Mouse (Mus musculus) spleen, postnatal 14 days (tissue): Measurements from ENCODE around the gene Asic2.

Experiments used
- DNase-seq, 2 experiments: peaks; one replicate each; pipeline ENCODE4 v3.0.0; 2021 to 2022; ENCODE audit warnings: low spot score in 2 of 2

The Asic2 gene

DNA sequence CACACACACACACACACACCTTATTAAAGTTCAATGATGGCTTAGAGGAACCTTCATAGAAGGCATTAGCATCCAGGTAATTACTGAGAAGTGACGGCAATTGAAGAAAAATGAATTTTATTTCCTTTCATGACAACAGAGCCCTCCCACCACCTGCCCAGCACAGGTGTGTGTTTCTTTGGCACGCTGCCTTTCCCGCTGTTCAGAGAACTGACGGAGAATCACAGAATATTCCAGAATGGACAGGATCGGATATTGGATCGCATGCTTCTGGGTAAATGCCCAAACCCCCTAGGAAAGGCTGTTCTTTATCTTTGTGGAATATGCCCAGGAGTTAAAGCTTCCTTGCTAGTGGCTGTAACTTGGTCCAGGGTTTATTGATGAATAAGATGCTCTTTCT is 954.8 kb downstream of the Asic2 start:
- DNase-seq: no peak

DNA sequence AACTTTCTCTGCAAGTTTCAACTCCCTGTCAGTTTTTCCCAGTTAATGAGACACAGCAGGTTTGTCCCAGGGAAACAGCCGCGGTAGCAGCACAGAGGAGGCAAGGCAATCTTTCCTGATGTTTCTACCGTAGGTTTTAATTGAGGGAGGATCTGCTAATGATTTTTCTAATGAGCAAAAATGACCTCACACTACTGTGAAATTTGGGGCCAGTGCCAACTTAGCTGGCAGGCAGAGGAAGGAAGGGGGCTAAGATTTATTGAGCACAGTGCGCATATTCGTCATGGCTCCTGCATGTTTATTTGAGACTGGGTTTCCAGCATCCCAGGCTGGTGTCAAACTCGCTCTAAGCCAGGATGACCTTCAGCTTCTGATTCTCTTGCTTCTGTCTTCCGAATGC is 957.5 kb downstream of the Asic2 start:
- no peak for DNase-seq

DNA sequence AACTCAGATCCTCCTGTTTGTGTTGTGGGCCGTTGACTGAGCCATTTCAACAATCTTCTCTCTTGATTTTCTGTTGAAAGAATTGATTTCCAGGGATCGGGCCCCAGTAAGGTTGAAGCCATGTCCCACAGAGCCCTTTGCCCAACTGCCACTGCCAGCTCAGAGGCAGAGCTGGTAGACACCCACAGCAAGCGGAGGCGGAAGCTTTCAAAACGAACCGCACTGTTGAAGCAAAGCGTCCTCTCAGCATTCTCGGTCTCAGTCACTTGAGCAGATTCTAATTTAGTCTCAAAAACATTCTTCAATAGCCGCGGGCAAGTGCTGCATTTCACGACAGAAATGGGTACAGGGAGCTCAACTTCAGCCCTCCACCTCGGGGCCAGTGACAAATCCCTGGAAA is 958.9 kb downstream of the Asic2 start:
- DNase-seq: no peak

DNA sequence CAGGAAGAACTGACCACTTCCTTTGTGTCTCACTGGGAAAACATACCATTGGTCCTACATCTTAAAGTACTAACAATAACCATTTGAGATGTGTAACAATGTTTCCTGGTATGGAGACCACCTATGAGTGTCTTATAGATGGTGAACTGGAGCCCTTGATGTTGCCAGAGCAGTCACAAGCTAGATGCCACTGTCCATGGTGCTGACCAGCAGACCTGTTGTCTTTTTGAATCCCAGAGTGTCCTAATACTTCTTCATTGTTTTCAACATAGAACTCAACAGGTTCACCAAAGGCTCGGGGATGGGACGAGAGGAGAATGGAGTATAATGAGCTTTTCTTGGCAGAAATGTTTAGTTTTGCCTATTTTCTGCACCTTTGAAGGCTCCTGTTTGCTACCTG is 962.4 kb downstream of the Asic2 start:
- DNase-seq: no peak

DNA sequence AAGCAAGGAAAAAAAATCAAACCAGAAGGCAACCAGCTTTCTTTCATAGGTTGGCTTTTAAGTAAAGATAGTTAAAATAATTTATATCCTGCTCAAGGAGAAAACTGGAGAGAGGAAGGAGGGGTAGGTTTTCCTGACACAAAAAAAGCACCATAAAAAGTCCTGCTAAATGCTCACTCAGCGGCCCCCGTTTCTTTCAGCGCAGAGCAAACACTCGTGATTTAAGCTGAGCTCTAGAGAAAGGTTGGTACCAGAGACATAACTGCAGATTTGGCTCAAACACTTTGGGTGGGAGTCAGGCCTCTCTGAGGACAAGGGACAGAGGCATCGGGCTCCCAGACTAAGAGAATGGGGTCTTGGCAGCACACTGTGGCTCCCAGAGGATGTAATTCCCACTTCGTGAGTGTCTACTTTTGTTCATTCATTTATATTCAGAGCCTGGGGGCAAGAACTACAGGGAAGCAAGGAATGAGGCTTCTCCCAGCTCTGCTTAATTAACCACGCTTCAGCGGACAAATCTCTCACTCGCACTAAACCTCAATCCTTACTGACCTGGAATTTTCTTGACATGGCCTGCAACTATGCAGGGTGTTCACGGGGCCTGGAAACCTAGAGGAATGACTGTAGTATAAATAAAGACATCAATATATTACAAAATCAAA is 965.4 kb downstream of the Asic2 start:
- DNase-seq: no peak

DNA sequence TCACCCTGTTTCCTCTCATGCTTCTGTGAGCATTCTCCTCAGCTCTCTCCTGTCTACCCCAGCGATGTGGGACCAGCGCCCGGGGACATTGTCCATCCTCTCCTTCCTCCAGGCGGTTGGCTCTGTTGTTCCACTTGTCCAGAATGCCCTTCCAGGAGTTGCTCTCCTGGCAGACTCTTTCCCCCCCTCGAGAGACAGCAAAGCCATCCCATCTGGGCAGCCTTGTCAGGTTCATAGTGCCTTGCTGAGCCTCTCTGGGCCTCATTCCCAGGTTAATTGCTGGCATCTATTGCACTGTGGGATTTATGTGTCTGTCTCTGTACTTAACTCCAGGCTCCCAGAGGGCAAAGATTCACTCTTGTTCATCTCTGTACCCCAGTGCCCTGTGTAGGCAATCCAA is 972.6 kb downstream of the Asic2 start:
- DNase-seq: no peak

DNA sequence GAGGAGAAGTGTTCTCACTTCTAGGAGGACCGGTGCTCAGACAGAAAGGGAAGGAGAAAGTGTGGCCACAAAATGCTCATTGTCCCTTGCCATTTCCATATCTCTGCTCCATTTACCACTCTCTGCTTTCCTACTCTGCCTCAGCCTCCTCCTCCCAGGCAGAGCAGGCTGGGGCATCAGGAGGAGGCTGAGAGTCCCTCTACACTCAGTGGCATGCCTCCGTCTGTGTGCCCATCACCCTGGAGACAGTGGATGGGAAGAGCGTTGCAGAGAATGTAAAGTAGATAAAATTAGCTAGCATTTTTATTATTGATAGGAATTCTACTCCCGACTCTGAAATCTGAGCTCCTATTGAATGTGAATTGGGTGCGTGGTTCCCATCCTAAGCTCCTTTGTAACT is 984.7 kb downstream of the Asic2 start:
- no peak for DNase-seq

DNA sequence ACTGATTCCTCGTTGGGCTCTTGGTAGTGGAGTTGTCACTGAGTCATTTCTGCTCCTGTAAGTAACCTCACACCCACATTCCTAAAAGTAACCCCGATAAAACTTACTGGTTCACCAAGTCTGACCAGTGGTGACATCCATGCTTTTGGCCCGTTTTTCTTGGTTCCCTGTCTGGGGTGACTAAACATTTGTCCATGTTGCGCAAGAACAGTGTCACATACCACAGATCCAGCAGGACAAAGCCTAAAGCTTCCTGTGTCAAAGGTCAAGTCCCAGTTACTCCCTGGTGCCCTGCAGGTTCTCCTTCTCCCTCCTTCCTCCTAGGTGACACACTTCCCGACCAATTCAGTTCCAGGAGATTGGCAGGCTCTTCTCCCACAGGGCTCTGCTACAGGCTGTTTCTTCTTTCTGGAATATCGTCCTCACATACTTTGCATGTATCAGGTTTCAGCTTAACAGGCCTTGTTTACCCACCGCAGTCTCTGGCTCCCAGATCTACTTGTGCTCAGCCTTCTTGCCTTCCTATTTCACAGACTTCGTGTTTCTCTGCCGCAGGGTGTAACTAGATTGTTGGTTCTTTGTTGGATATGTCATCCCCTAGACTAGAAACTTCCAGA is 991.9 kb downstream of the Asic2 start:
- DNase-seq: no peak

DNA sequence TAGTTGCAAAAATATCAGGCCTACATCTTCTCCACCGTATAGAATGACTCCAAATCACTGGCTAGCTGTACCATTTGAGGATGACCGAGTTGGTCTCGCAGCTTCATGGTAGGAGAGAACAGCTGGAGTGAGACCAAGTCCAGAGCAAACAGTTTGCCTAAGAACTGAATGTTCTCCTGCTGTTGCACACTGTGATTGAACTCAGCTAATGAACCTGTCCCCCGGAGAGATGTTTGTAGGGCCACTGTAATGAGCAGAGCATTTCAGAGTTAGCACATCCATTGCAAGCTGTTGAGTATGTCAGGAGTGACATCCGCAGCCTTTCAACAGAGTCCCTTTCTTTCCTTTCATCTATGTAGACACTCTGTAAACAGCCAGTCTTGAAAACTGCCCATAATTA is 993.6 kb downstream of the Asic2 start:
- DNase-seq: no peak

DNA sequence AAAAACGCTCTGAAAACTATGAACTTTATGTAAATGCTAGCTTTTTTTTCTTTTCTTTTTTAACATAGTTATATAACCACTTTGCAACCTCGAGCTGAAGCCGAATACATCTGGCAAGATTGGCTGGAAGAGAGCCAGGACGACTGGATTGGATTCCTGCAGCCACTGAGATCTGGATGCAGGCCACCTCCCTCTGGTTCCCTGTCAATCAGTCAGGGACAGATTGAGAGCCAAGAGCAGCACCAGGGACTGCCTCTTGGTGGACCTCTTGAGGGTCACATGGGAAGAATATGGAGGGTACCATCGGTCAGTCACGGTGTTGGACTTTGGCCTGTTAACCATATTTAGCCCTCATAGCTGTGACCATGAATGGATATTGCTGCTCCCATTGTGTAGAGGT is 994.3 kb downstream of the Asic2 start:
- no peak for DNase-seq

DNA sequence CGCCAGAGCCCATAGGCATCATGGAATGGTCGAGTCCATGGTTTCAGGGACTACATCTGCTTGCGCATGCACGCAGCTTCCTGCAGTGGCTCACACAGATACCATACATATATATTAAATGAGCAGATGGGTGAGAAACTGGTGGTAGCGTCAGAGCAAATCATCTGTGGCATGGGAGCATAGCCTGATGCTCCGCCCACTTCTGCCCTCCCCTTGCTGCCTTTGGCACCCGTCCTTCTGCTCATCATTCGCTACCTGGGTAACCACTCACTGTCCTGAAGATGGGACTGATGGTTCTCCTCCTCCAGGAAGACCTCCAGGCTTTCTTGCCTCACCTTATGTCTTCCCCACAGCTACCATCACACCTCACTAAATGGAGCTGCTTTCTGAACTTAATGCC is 995.0 kb downstream of the Asic2 start:
- DNase-seq: no peak

DNA sequence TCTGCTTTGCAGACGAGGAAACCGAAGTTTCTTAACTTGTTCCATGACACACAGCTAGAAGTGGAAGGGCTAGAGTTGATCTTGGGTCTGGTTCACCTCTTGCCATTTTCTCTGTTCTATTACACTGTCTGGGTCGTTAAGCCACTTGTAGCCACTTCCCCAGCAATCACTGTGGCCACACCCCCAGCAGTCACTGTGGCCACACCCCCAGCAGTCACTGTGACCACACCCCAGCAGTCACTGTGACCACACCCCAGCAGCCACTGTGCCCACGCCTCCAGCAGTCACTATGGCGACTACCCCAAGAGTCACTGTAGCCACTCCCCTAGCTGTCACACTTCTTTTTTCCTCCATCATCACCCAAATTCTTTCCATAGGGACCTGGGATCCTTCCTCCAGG is 1000.7 kb downstream of the Asic2 start:
- DNase-seq: no peak

DNA sequence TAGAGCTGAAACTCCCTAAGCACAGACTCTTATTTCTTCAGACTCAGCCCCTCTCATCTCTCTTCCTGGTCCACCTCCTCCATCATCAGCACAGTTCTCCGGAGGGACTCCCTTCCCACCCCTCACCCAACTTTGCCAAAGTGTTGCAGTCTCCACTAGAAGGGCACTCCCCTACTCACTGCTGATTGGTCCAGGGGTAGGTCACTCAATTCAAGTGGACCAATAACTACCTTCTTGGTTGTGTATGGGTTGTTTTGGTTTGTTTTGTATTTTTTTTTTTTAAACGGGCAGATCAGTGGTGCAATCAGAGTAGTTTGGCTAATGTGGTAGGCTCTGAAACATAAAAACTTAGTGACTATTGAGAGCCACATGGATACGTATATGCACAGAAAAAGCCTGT is 1002.2 kb downstream of the Asic2 start:
- no peak for DNase-seq

DNA sequence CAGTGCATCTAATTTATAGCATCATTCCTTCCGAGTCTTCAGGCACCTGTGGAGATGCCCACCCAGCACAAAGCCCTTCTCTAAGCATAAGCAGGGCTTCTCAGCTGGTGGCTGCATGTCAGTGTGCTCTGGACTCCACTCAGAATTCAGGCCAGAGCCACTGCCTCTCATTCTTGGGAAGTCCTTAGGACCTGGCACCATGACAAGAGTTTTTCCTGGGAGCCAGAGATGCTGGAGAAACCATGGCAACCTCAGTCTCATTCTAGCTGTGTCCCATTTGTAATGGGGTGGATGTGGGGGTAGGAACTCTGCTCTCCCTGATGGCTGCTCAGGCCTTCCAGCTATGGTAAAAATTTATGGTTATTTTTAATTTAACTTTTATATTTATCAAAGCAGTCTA is 1006.9 kb downstream of the Asic2 start:
- no peak for DNase-seq

DNA sequence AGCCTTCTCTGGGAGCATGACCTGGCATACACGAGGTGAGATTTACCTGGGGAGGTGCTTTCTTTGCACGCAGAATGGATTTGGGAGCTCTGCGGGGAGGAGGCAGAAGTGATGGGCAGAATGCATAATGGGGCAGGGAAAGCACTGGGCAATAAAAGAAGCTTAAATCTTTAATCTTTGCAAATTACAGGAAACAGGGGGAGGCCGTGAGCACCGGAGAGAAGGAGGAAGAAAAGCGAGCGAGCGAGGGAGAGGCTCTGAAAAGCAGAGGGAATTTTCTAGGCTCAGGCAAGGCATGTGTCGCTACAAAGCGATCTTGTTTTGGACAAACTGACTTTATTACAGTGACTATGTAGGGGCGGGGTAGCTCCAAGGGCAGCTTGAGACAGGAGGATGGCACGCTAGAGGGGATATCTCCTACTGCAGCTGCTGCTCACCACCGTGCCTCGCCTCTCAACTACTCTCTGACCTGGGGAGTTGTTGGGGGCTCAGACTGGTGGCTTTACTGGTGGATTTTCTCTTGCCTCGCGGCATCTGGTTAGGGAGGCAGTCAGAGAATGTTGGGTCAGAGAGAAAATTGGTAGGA is 1010.1 kb downstream of the Asic2 start:
- DNase-seq: no peak

DNA sequence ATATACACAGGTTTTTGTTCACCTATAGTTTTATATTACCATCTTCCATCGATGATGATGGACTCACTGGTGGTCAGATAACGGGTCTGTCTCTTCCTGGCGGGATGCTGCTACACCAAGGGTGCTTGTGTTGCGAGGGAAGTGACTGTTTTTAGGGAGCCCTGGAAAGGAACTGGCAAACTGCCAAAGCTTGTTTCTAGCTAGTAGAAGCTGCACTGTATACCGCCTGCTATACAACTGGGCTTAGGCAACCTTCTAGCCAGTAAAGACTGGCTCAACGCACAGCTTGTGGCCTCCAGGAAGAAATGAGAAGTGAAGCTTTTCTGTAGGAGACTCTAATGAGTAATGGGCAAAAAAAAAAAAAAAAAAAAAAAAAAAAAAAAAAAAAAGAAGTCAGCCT is 1012.3 kb downstream of the Asic2 start:
- DNase-seq: no peak

DNA sequence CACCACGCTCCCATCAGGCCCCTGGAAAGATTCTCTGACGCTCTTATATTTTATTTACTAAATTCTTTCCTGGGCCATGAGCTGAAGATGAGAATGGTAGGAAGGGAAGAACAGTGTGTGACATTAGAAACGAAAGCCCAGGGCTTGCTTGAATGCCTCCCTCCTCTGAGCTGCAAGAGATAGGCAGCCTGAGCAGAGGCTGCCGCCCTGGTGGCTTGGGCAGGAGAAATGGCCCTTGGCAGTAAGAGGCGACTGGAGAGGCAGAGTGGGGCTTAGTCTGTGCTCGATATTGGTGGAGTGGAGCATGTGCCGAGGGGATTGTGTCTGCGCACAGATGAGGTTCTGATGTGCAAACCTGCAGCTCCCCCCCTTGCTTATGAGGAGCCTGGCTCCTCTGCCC is 1014.1 kb downstream of the Asic2 start:
- DNase-seq: no peak

DNA sequence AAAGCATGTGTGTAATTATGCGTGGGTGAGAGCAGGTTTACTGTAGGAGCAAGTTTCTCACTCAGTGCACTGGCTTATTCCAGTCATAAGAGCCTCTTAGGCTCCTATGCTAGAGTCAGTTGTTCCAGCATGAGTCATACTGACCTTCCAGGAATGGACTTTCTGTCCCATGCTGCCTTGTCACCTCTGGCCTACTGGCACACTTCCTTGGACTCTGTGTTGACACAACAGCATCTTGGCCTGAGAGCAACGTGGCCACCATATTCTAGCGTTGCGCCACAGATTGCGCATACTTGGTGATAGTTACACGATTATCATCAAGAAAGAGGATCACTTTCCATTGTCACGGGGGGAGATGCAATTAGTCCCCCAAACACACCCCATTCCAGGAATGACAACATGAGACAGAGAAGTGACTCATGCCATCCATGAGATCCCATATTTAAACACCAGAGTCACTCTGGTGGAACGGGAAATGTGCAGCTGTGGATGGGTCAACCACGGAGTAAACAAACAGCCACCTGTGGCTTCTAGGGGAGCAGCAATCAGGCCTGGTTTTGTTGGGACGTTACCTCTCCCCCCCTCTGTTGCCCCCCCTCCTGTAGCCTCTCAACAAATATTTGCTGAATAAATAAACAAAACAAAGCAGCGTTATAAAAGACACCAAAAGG is 1019.1 kb downstream of the Asic2 start:
- DNase-seq: no peak

DNA sequence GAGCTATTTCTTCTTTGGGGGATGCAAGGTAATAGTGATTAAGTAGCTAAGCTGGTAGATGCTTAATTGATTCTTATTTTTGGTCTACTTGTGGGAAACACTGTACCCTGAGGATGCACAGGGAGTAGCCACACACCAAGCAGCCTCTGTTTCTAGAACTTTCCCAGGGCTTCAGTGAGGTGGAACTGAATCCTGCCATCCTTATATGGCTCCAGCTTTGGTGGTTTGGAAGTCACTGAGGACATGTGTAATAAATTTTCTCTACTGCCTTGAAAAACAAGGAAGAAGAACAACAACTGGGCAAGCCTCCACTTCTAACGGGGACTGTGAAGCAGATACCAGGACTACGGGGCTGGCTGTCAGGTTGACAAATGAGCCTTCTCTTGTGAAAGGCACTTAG is 1020.2 kb downstream of the Asic2 start:
- no peak for DNase-seq

DNA sequence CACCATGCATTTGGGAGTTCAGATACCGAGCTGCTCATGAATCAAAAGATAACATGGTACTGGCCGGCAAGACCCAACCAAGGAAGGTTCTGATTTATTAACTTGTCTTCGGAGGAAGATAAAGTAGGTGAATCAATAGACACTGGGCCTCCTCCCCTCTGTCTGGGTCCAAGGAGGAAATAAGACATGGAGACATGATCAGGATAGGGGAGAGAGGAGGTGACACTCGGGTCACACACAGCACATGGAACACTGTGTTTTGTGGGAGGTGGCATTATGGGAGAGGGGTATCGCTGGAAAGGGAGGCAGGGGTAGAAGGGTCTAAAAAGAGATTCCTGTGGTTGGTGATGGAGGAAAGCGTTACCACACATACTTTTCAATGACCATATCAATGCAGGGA is 1022.1 kb downstream of the Asic2 start:
- no peak for DNase-seq

DNA sequence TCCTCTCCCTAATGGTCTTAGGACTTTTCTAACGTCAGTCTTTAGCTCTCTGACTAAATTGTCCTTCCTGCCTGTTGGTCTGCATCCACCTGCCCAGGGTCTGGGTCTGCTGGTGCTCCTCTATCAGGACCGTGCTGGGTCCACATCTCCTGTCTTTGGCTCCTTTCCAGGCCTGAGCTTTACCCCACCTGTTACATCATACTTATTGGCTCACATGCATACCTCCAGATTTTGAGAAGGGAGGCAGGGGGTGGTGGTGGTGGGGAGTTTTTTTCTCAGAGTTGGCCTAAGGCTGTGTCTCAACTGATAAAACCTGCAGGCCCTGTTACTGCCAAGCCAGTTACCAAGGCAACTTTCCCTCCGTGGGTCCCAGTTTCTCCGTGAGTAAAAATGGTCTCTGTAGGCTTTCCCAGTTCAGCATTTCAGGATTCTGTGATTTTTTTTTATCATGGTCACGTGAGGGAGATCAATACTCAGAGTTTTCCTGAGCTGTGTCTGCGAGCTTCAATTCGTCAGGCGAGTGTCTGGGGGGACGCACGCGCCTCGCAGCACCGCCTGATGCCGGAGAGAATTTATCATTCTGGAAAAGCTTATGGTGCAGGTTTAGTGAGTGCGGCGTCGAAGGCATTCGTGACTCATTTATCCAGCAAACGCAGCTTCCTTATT is 1044.8 kb downstream of the Asic2 start:
- DNase-seq: no peak

DNA sequence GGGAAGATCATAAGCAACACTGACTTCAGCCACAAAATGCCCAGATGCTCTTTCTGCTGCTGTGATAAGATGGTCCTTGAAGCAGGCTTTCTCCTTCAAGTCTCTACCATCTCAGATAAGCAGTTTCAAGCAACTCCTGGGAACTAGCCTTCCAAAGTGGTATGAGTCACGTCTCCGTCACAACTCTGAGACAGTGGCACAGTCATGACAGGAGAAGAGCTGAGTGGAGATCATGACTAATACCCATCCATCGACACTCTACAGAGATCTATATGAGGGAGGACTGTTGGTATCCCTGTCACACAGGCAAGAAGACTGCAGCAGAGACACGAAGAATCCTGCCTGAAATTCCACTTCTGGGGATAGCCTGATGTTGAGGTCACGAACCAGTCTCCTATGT is 1049.9 kb downstream of the Asic2 start:
- DNase-seq: no peak

DNA sequence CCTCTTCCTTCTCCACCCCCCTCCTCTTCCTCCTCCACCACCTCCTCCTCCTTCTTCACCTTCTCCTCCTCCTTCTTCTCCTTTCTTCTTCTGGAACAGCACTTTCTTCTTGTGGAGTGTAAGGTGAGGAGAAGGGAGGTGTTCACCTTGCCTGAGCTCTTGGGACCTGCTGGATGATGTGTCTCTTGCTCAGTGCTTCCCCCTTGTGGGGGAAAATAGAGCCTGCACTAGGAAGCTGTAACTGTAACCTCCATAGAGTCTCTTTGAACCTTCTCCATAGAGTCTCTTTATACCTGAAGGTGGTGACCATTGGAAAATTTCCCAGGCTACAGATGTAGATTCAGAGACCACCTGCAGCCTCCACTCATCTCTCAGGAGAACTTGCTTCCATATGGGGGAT is 1050.6 kb downstream of the Asic2 start:
- DNase-seq: no peak
